Mouse (Mus musculus) CD8-positive naive resting alpha-beta T cell, adult 57 days (primary cell): ENCODE data around the gene Pdzd8. TPM values are rescaled to one million over a fixed set of nuclear protein-coding genes. Genes with fewer than 3 reads are reported as not detected.

ENCODE experiments used
- total RNA-seq: library from RNA; stranded (reverse); gene quantifications from one replicate; pipeline ENCODE4 v1.2.4, GENCODE M21; 2023

The Pdzd8 gene
- total RNA-seq: 40.9 TPM

GRCm38 (mm10) chr19:59345658-59346283, at the start of gene Pdzd8:
Gene Pdzd8, minus strand, starts transcription at chr19:59345780.

GRCm38 (mm10) chr19:59321990-59322389, 23.6 kb downstream of the Pdzd8 start, which contains the start of gene Rps12-ps3:
Gene Rps12-ps3, plus strand, starts transcription at chr19:59322290.

GRCm38 (mm10) chr19:59260718-59261442, 84.7 kb downstream of the Pdzd8 start, which contains the start of gene Slc18a2:
Gene Slc18a2, plus strand, starts transcription at chr19:59260896.

Other genes starting within 250 kb of the Pdzd8 start
- gene Vax1, start 175.7 kb downstream of the Pdzd8 start, total RNA-seq: not detected
- not detected for gene Kcnk18, start 126.6 kb downstream of the Pdzd8 start, total RNA-seq
- gene Slc18a2, start 84.9 kb downstream of the Pdzd8 start, total RNA-seq: 0.18 TPM
- 1,554 TPM for gene Rps12-ps3, start 23.5 kb downstream of the Pdzd8 start, total RNA-seq
- not detected for gene Emx2, start 112.6 kb upstream of the Pdzd8 start, total RNA-seq